Mouse (Mus musculus) intestine, embryonic 15.5 days (tissue): ENCODE measurements around the gene Pde7b. TPM values are rescaled to one million over a fixed set of nuclear protein-coding genes. Genes with fewer than 3 reads are reported as not detected.

Source experiments
- ATAC-seq: fragments of 200-750 bp; cut with Nextera tagmentation; 2 replicates; pipeline ENCODE4 v1.8.0; 2017; ENCODE audit warnings: moderate TSS enrichment, moderate library complexity
- H3K27ac ChIP-seq: fragments of 300-500 bp; sonication (generic); 2 replicates; pipeline ENCODE4 v1.5.1; 2015; ENCODE audit warnings: mild to moderate bottlenecking, inconsistent platforms
- H3K27me3 ChIP-seq: fragments of 300-500 bp; sonication (generic); replicated peaks from 2 replicates; pipeline ENCODE4 v1.6.1; 2015; ENCODE audit warnings: inconsistent platforms
- H3K36me3 ChIP-seq: fragments of 300-500 bp; sonication (generic); 2 replicates; pipeline ENCODE4 v1.6.1; 2015; ENCODE audit warnings: inconsistent platforms
- H3K4me1 ChIP-seq: fragments of 300-500 bp; sonication (generic); replicated peaks from 2 replicates; pipeline ENCODE4 v1.6.1; 2015; ENCODE audit warnings: inconsistent platforms
- H3K4me2 ChIP-seq: fragments of 300-500 bp; sonication (generic); replicated peaks from 2 replicates; pipeline ENCODE4 v1.6.1; 2015; ENCODE audit warnings: mild to moderate bottlenecking, inconsistent platforms
- H3K4me3 ChIP-seq: fragments of 300-500 bp; sonication (generic); replicated peaks from 2 replicates; pipeline ENCODE4 v1.5.1; 2015; ENCODE audit warnings: inconsistent platforms
- H3K9ac ChIP-seq: fragments of 300-500 bp; sonication (generic); 2 replicates; pipeline ENCODE4 v1.6.1; 2015; ENCODE audit warnings: inconsistent platforms
- H3K9me3 ChIP-seq: fragments of 300-500 bp; sonication (generic); 2 replicates; pipeline ENCODE4 v1.6.1; 2016; ENCODE audit warnings: inconsistent platforms
- WGBS: fragments of 180-500 bp; shearing (Covaris S2); methylation state at CpG from one replicate; pipeline ENCODE4 v1.1.7; 2015; 5-methylcytosine and 5-hydroxymethylcytosine counted together
- polyA plus RNA-seq: library from polyadenylated mRNA; unstranded; fragments of >200 nt; fragmentation: Nextera tagmentation; extraction: Ambion mirVana; gene quantifications from 2 replicates; pipeline ENCODE4 v1.2.1, GENCODE M21; 2015

Pde7b gene
- polyA plus RNA-seq, 1 experiment from 2014 or later: 3.2 TPM

DNA sequence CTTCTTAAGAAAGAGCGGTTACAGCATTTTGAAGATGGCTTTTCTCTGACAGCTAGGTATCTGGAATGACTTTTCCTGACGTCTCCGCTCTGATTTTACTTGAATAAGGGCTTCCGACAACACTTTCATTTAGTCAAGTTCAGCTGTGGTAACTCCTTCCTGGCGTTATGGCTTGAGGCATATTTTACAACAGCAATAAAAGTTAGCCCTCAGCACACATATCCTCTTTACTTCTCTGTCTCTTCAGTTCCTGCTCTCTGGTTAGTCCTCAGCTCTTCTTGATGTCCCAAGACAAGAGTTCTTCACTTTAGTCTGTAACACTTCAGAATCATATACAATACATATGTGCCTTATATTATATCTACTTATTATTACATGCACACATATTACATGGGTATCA, 251.4 kb downstream of the Pde7b start:
- Histone ChIP-seq H3K4me1 (0 out of 2 replicates have a peak, but pooled peaks cover 5% of the 10 kb centered on the region), H3K27me3 (no peaks in the 10 kb centered on the region), H3K9me3 (no peaks in the 10 kb centered on the region), H3K9ac (no peak overlapping the region), H3K27ac (no peak overlapping the region), H3K36me3 (no peaks in the 10 kb centered on the region), H3K4me3 (no peak overlapping the region), H3K4me2 (no peak overlapping the region)
- WGBS: 62% methylated on average over 5 of the region's 5 CpGs
- peak; percentile 60; the same call in 1 of the 2 replicates for ATAC-seq

DNA sequence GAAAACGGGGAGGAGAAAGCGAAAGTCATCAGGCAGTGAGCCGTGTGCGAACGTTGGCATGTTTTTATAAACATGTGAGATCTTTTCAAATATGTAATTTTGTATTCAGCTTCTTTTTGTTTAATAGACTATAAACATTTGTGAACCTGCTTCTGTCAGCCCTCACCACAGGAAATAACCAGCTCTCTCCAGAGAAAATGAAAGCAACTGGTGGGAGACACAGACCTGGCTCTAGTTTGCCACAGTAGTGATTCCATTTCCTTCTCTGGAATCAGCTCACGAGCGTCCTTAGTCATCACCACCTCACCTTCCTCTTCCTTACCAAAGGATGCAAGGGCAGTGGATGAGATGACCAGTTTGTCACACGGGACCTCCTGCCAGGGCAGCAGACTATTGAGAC, 252.9 kb downstream of the Pde7b start:
- no peaks in the 10 kb centered on the region for H3K36me3 ChIP-seq
- no peaks in the 10 kb centered on the region for H3K27me3 ChIP-seq
- no peak overlapping the region for H3K4me3 ChIP-seq
- WGBS: 54% methylated on average over 8 of the region's 8 CpGs
- H3K9me3 ChIP-seq: no peaks in the 10 kb centered on the region
- H3K4me2 ChIP-seq: peak overlapping the region; percentile 10; the same call in 1 of the 2 replicates
- 0 out of 2 replicates have a peak, but pooled peaks cover 5% of the 10 kb centered on the region for H3K4me1 ChIP-seq
- H3K9ac ChIP-seq: no peak overlapping the region
- no peak for ATAC-seq
- H3K27ac ChIP-seq: no peak overlapping the region

DNA sequence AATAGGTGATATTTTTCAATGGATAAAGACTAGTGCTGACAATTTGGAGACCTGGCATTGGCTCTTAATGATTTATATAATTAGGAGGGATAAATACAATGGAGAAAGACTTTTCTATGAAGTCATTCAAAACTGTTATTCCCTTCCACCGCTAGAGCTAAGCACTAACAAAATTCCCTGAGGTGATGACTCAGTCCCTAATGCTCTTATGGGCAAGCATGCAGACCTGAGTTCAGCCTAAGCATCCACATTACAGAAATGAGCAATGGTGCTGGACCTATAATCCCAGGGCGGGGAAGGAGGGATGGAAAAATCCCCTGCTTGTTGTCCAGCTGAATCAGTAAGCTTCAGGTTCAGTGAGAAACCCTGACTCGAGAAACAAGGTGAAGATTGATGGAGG, 260.2 kb downstream of the Pde7b start:
- H3K4me3 ChIP-seq: no peak overlapping the region
- no peak overlapping the region for H3K4me2 ChIP-seq
- no peak overlapping the region for H3K27ac ChIP-seq
- 68% methylated on average over 3 of the region's 3 CpGs for WGBS
- H3K9me3 ChIP-seq: no peaks in the 10 kb centered on the region
- no peaks in the 10 kb centered on the region for H3K4me1 ChIP-seq
- no peak for ATAC-seq
- H3K36me3 ChIP-seq: no peaks in the 10 kb centered on the region
- no peak overlapping the region for H3K9ac ChIP-seq
- H3K27me3 ChIP-seq: no peaks in the 10 kb centered on the region

DNA sequence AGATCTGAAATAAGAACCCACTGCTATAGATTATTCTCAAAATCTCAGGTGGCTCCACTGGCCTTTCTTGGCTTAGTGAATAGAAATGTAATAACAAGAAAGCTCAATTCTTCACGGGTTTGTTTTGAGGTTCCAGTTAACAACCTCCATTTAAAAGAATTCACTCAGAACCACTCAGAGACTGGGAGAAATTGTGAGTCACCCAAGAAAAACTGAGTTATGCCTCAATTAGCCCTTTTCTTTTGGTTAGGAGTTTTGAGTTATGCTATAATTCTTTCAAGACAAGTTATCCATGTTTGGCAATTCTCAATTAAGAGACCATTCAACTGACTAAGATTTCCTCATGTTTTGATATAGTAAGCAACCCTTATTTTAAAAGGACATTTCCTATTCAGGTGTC, 260.9 kb downstream of the Pde7b start:
- H3K27ac ChIP-seq: no peak overlapping the region
- no peaks in the 10 kb centered on the region for H3K27me3 ChIP-seq
- no peaks in the 10 kb centered on the region for H3K36me3 ChIP-seq
- ATAC-seq: no peak
- no peak overlapping the region for H3K9ac ChIP-seq
- H3K9me3 ChIP-seq: no peaks in the 10 kb centered on the region
- 84% methylated on average over 1 of the region's 1 CpGs for WGBS
- no peak overlapping the region for H3K4me2 ChIP-seq
- no peak overlapping the region for H3K4me3 ChIP-seq
- H3K4me1 ChIP-seq: no peaks in the 10 kb centered on the region

- WGBS: 60% methylated on average over 4 of the region's 4 CpGs
- H3K4me2 ChIP-seq: no peak overlapping the region
- H3K9me3 ChIP-seq: no peaks in the 10 kb centered on the region
- no peak overlapping the region for H3K9ac ChIP-seq
- no peak overlapping the region for H3K4me3 ChIP-seq
- no peaks in the 10 kb centered on the region for H3K27me3 ChIP-seq
- H3K27ac ChIP-seq: no peak overlapping the region
- no peak for ATAC-seq
- H3K36me3 ChIP-seq: no peaks in the 10 kb centered on the region
- H3K4me1 ChIP-seq: no peaks in the 10 kb centered on the region
Observed at GRCm38 (mm10) chr10:20462596-20462995, 262.3 kb downstream of the Pde7b start.

DNA sequence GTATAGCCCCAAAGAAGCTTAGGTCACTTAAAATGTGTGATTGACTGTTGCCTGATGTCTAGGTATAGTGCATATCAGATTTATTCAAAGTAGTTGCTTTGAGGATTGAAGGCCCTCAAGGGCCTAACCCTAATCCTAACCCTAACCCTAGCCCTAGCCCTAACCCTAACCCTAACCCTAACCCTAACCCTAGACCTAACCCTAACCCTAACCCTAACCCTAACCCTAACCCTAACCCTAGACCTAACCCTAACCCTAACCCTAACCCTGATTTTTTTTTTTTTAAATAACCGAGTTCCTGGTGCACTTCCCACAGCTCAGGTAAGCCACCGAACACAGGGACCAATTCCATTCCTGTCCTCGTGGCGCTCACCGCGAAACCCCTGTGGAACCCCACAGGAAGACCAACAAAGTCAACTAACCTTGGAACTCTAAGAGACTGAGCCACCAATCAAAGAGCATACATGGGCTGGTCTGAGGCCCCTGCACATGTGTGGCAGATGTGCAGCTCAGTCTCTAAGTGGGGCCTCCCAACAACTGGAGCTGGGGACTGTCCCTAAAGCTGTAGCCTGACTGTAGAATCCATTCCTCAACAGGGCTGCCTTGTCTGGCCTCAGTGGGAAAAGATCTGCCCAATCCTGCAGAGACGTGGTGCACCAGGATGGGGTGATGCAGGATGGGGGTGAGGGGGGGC, 265.1 kb downstream of the Pde7b start:
- Histone ChIP-seq H3K9ac (no peak overlapping the region), H3K27ac (no peak overlapping the region), H3K4me1 (no peaks in the 10 kb centered on the region), H3K27me3 (no peaks in the 10 kb centered on the region), H3K4me2 (no peak overlapping the region), H3K4me3 (no peak overlapping the region), H3K36me3 (no peaks in the 10 kb centered on the region), H3K9me3 (no peaks in the 10 kb centered on the region)
- no peak for ATAC-seq
- 95% methylated on average over 7 of the region's 7 CpGs for WGBS

GRCm38 (mm10) chr10:20459160-20459559, 265.7 kb downstream of the Pde7b start:
- WGBS: 51% methylated on average over 3 of the region's 3 CpGs
- no peak overlapping the region for H3K4me3 ChIP-seq

GRCm38 (mm10) chr10:20454387-20455065, 270.4 kb downstream of the Pde7b start:
- 66% methylated on average over 6 of the region's 6 CpGs for whole genome bisulfite sequencing
- no peaks in the 10 kb centered on the region for H3K36me3 ChIP-seq
- H3K4me1 ChIP-seq: no peaks in the 10 kb centered on the region
- no peak overlapping the region for H3K4me2 ChIP-seq
- no peak overlapping the region for H3K9ac ChIP-seq
- ATAC-seq: no peak
- no peak overlapping the region for H3K27ac ChIP-seq
- H3K27me3 ChIP-seq: no peaks in the 10 kb centered on the region
- no peaks in the 10 kb centered on the region for H3K9me3 ChIP-seq
- no peak overlapping the region for H3K4me3 ChIP-seq

More at GRCm38 (mm10) chr10:20459160-20459559, 265.7 kb downstream of the Pde7b start:
- H3K27ac ChIP-seq: no peak overlapping the region
- H3K9me3 ChIP-seq: no peaks in the 10 kb centered on the region
- H3K4me1 ChIP-seq: no peaks in the 10 kb centered on the region
- H3K4me2 ChIP-seq: no peak overlapping the region
- ATAC-seq: no peak
- no peaks in the 10 kb centered on the region for H3K27me3 ChIP-seq
- no peaks in the 10 kb centered on the region for H3K36me3 ChIP-seq
- no peak overlapping the region for H3K9ac ChIP-seq

- Histone ChIP-seq H3K9me3 (no peaks in the 10 kb centered on the region), H3K4me1 (no peaks in the 10 kb centered on the region), H3K4me2 (no peak overlapping the region), H3K27me3 (no peaks in the 10 kb centered on the region), H3K36me3 (no peaks in the 10 kb centered on the region), H3K4me3 (no peak overlapping the region), H3K9ac (no peak overlapping the region), H3K27ac (no peak overlapping the region)
- WGBS: 89% methylated on average over 9 of the region's 9 CpGs
- no peak for ATAC-seq
Observed at GRCm38 (mm10) chr10:20437428-20437827, 287.4 kb downstream of the Pde7b start.

GRCm38 (mm10) chr10:20437021-20437420, 287.9 kb downstream of the Pde7b start:
- no peaks in the 10 kb centered on the region for H3K9me3 ChIP-seq
- H3K4me3 ChIP-seq: no peak overlapping the region
- H3K27ac ChIP-seq: no peak overlapping the region
- 66% methylated on average over 2 of the region's 2 CpGs for WGBS
- no peaks in the 10 kb centered on the region for H3K4me1 ChIP-seq
- H3K27me3 ChIP-seq: no peaks in the 10 kb centered on the region
- no peaks in the 10 kb centered on the region for H3K36me3 ChIP-seq
- no peak for ATAC-seq
- H3K4me2 ChIP-seq: no peak overlapping the region
- no peak overlapping the region for H3K9ac ChIP-seq

DNA sequence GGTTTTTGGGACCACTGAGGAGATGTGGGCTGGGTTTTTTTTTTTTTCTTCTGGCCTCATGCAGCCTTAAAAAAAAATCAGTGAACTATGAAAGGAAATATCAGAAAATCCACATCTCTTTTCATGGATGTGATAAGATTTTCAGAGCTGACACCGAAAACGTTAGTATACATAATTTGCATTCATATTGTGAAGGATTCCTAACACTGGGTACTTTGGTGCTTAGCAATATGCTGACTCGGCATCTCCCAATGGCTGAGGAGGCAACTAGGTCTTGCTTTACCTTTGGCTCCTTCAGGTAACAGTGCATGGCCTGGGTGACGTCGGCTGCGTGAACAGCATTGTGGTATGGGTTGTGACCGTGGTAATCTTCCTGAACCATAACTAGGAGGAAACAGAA, 289.0 kb downstream of the Pde7b start:
- Histone ChIP-seq H3K9me3 (no peaks in the 10 kb centered on the region), H3K4me1 (no peaks in the 10 kb centered on the region), H3K4me3 (no peak overlapping the region), H3K27ac (no peak overlapping the region), H3K4me2 (no peak overlapping the region), H3K9ac (no peak overlapping the region), H3K36me3 (no peaks in the 10 kb centered on the region), H3K27me3 (no peaks in the 10 kb centered on the region)
- 93% methylated on average over 7 of the region's 7 CpGs for WGBS
- ATAC-seq: no peak

GRCm38 (mm10) chr10:20431336-20431735, 293.5 kb downstream of the Pde7b start:
- Histone ChIP-seq H3K4me3 (no peak overlapping the region), H3K36me3 (no peaks in the 10 kb centered on the region), H3K27me3 (no peaks in the 10 kb centered on the region), H3K9ac (no peak overlapping the region), H3K9me3 (no peaks in the 10 kb centered on the region), H3K4me2 (no peak overlapping the region), H3K27ac (no peak overlapping the region), H3K4me1 (no peaks in the 10 kb centered on the region)
- WGBS: 57% methylated on average over 12 of the region's 12 CpGs
- ATAC-seq: no peak
